26 mouse cellular contexts compared by ENCODE assay signal in the genomic region with DNA sequence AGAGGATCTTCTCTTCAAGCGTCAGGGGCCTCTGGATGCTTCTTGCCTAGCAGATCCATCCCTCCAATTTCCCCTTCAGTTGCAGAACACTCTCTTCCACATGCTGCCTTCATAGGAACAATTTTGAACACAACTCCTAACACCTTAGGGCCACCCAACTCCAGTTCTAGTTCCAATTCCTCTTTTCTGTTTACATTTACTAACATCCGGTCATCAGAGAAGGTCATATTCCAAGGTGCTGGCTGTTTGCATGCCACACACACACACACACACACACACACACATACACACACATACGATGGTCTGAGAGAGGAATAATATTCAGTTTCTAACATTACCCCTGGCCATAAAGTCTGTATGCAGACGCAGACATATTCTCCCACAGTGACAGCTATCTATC. TPM values are rescaled to one million over a fixed set of nuclear protein-coding genes. Genes with fewer than 3 reads are reported as not detected.
DNase-seq lines count a peak whose midpoint lies in the region; ATAC-seq lines count a peak whose summit lies in the region.
"Had no signal": no experiment of that assay in that cellular context is flagged by ENCODE, and none has a peak within 500 bp of the region (broad histone marks: within the 10 kb centered on the region; RNA-seq: fewer than 3 reads in every experiment).

No protein-coding gene starts in this region.

- no peak overlapping the region for H3K27ac ChIP-seq in liver, embryonic 16.5 days (ENCODE audit: low read length)
- H3K27ac ChIP-seq: embryonic facial prominence, embryonic 15.5 days; forebrain, embryonic 10.5 days; forebrain, embryonic 13.5 days; heart, adult 2 months; heart, embryonic 10.5 days; heart, embryonic 13.5 days; hindbrain, embryonic 14.5 days; hindbrain, postnatal 0 days had no signal

- no peak for ATAC-seq in erythroblast, adult 5-6 weeks (replicated peaks; ENCODE audit: low FRiP score, poor library complexity, severe bottlenecking)
- peak; percentile 61; the same call in 1 of the 2 replicates for ATAC-seq in liver, embryonic 16.5 days (ENCODE audit: low read depth)
- ATAC-seq: forebrain, embryonic 13.5 days; forebrain, embryonic 16.5 days; hindbrain, postnatal 0 days had no signal

- no peak overlapping the region for H3K4me2 ChIP-seq in liver, embryonic 16.5 days (ENCODE audit: low read depth, low read length)
- H3K4me2 ChIP-seq: embryonic facial prominence, embryonic 12.5 days; embryonic facial prominence, embryonic 15.5 days; forebrain, embryonic 13.5 days; heart, embryonic 13.5 days; hindbrain, embryonic 14.5 days had no signal

- peaks cover 5% of the 10 kb centered on the region for H3K27me3 ChIP-seq in erythroblast, embryonic 14.5 days (ENCODE audit: control insufficient read depth)
- no peaks in the 10 kb centered on the region for H3K27me3 ChIP-seq in liver, embryonic 16.5 days (ENCODE audit: control insufficient read depth, insufficient read depth, low read depth, low read length)
- H3K27me3 ChIP-seq in splenic B cell, adult 2 months (ENCODE audit: control insufficient read depth, insufficient read depth, low read length, poor library complexity, severe bottlenecking) = no peaks in the 10 kb centered on the region
- H3K27me3 ChIP-seq: embryonic facial prominence, embryonic 12.5 days; heart, embryonic 13.5 days had no signal

- 58% methylated on average over 4 of the region's 4 CpGs for WGBS in liver, embryonic 16.5 days (ENCODE audit: insufficient replicate concordance)

- peak overlapping the region; percentile 59 for H3K4me3 ChIP-seq in erythroblast, embryonic 14.5 days (replicated peaks)
- no peak overlapping the region for H3K4me3 ChIP-seq in liver, embryonic 16.5 days (ENCODE audit: low read depth, low read length)
- H3K4me3 ChIP-seq: embryonic facial prominence, embryonic 12.5 days; embryonic facial prominence, embryonic 15.5 days; forebrain, embryonic 10.5 days; forebrain, embryonic 13.5 days; heart, adult 2 months; heart, embryonic 10.5 days; heart, embryonic 13.5 days had no signal

- H3K4me1 ChIP-seq in erythroblast, embryonic 14.5 days (ENCODE audit: control insufficient read depth) = peaks cover 75% of the 10 kb centered on the region
- H3K4me1 ChIP-seq in liver, embryonic 16.5 days (ENCODE audit: control insufficient read depth, low read depth, low read length) = peaks cover 7% of the 10 kb centered on the region

- H3K9ac ChIP-seq in liver, embryonic 16.5 days (ENCODE audit: low read depth, low read length) = no peak overlapping the region
- H3K9ac ChIP-seq: embryonic facial prominence, embryonic 12.5 days; embryonic facial prominence, embryonic 15.5 days; forebrain, embryonic 13.5 days; heart, embryonic 13.5 days; hindbrain, embryonic 14.5 days had no signal

- H3K36me3 ChIP-seq in erythroblast, embryonic 14.5 days (ENCODE audit: control insufficient read depth) = no peaks in the 10 kb centered on the region; the same call in 1 of the 2 replicates
- H3K36me3 ChIP-seq in liver, embryonic 16.5 days (ENCODE audit: control insufficient read depth, insufficient read depth) = no peaks in the 10 kb centered on the region
- no peaks in the 10 kb centered on the region for H3K36me3 ChIP-seq in splenic B cell, adult 2 months (ENCODE audit: control insufficient read depth, insufficient read depth, low read length, poor library complexity, severe bottlenecking)
- H3K36me3 ChIP-seq: embryonic facial prominence, embryonic 12.5 days; embryonic facial prominence, embryonic 15.5 days; forebrain, embryonic 10.5 days; heart, embryonic 10.5 days; heart, embryonic 13.5 days had no signal

- H3K9me3 ChIP-seq in erythroblast, embryonic 14.5 days (ENCODE audit: control insufficient read depth, low read length) = no peaks in the 10 kb centered on the region
- H3K9me3 ChIP-seq in liver, embryonic 16.5 days (replicated peaks; ENCODE audit: control insufficient read depth, low read length) = no peaks in the 10 kb centered on the region
- H3K9me3 ChIP-seq: embryonic facial prominence, embryonic 12.5 days; embryonic facial prominence, embryonic 15.5 days; forebrain, embryonic 10.5 days; forebrain, embryonic 13.5 days; heart, embryonic 10.5 days; heart, embryonic 13.5 days had no signal

- no peak for DNase-seq in liver
- DNase-seq in B cell, adult 2 months = peak; percentile 29 to 37
- peak; percentile 40 for DNase-seq in splenic B cell, adult 2 months (ENCODE audit: low read depth, low spot score)
- no peak for DNase-seq in adrenal gland, adult 8-10 months
- DNase-seq: adrenal gland, adult 2 months; adrenal gland, postnatal 25 days; cerebellum, adult 18-20 months; cerebellum, adult 9-10 months; cerebellum, postnatal 14 days; gastrocnemius, postnatal 10 days; gastrocnemius, postnatal 36 days; heart, adult 2 months; heart, postnatal 14 days; heart, postnatal 4 days had no signal

RNA-seq across cellular contexts. Expression of a gene that starts 17.6 kb away (rescaled TPM):
- polyA plus RNA-seq in erythroblast, embryonic 14.5 days (2012) = 10.1 and 10.6 TPM in 2 replicates
- 1.2 and 4.0 TPM in 2 replicates for total RNA-seq in erythroblast, adult 5-6 weeks (2015; ENCODE audit: low replicate concordance)
- total RNA-seq in erythroblast, adult 5-6 weeks (2017; ENCODE audit: low replicate concordance) = 0.51 and 0.70 TPM in 2 replicates
- polyA plus RNA-seq in liver, embryonic 16.5 days (2015; fragmentation: Nextera tagmentation; extraction: Ambion mirVana) = 3.4 and 4.0 TPM in 2 replicates
- 10 to 100 TPM; 21.5 to 39.2 (median 31.0) TPM for total RNA-seq in adrenal gland, adult 8-10 months (2022)

Comparison
In these comparisons a context has a peak if more than half of its experiments do, and no peak if none do; other contexts are left out.
1. DNase-seq: peak in B cell, adult 2 months (2 of 2) and splenic B cell, adult 2 months (single experiment); none in liver (single experiment) and adrenal gland, adult 8-10 months (single experiment).
2. RNA of a gene that starts 17.6 kb away (total RNA-seq): 21.5 to 39.2 TPM in adrenal gland, adult 8-10 months; 0.51 to 4.0 TPM in erythroblast, adult 5-6 weeks; every median in the first group is over 4 times any median in the second.